ENCODE assay signal across 30 mouse cellular contexts in the genomic region with DNA sequence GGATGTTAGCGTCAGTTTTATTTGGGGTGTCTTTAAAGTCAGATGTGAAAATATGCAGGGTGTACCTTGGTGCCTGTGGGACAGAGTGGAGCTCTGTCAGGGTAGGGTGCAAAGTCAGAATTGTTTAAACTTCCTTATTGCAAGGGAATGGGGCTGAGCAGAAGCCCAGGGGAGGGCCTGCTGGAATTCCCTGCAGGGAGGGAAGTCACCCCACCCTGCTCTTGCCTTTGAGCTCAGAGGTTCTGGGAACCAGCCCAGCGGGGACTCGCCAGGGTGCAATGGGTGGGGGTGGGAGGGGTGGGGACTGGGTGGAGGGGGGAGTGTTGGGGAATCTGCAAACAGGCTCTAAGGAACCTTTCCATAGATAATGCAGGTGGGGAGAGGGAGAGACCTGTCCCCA.
A peak's percentile ranks its signal among the peaks of the same experiment; 100 is the strongest.
DNase-seq lines count a peak whose midpoint lies in the region; ATAC-seq and TF ChIP-seq lines count a peak whose summit lies in the region.
"Had no signal": no experiment of that assay in that cellular context is flagged by ENCODE, and none has a peak within 500 bp of the region (broad histone marks: within the 10 kb centered on the region; RNA-seq: fewer than 3 reads in every experiment).

No protein-coding gene starts in this region.

- no peak for TF ChIP-seq CTCF in intestine, postnatal 0 days (IDR thresholded peaks at IDR 0.05; ENCODE audit: low read depth)
- no peak for TF ChIP-seq CTCF in stomach, postnatal 0 days (IDR thresholded peaks at IDR 0.05; ENCODE audit: low read depth)

- peak; percentile 90 for ATAC-seq in intestine, postnatal 0 days
- ATAC-seq in stomach, postnatal 0 days (ENCODE audit: low FRiP score, low TSS enrichment), result no peak
- no peak for ATAC-seq in erythroid progenitor cell, adult 5-6 weeks (replicated peaks; ENCODE audit: low FRiP score, poor library complexity, severe bottlenecking)
- ATAC-seq in monocyte, adult 5-6 weeks (replicated peaks; ENCODE audit: insufficient number of reproducible peaks, low FRiP score, low TSS enrichment, poor library complexity, severe bottlenecking), result no peak
- ATAC-seq: activated CD4-positive, CD25-positive, alpha-beta regulatory T cell, adult 4 months; forebrain, embryonic 14.5 days; midbrain, embryonic 15.5 days had no signal

- H3K36me3 ChIP-seq in ES-E14 (ENCODE audit: control insufficient read depth, insufficient read depth, low read length, poor library complexity, severe bottlenecking), result no peaks in the 10 kb centered on the region; the same call in 1 of the 2 replicates
- no peaks in the 10 kb centered on the region for H3K36me3 ChIP-seq in intestine, postnatal 0 days (ENCODE audit: control insufficient read depth, insufficient read depth)
- no peaks in the 10 kb centered on the region for H3K36me3 ChIP-seq in stomach, postnatal 0 days (ENCODE audit: control insufficient read depth, insufficient read depth, low read length)
- H3K36me3 ChIP-seq: embryonic facial prominence, embryonic 10.5 days; embryonic facial prominence, embryonic 15.5 days; heart, embryonic 12.5 days; hindbrain, embryonic 13.5 days; limb, embryonic 12.5 days; liver, embryonic 15.5 days; midbrain, embryonic 10.5 days; midbrain, embryonic 15.5 days had no signal

- in situ Hi-C loops in ES-E14 (cut with MboI; ENCODE audit: low sequenced_read_pairs in 2 of 2, unreplicated experiment in 2 of 2), result no loop called here

- no peak overlapping the region for H3K4me2 ChIP-seq in intestine, postnatal 0 days (replicated peaks; ENCODE audit: low read depth)
- no peak overlapping the region for H3K4me2 ChIP-seq in stomach, postnatal 0 days (replicated peaks; ENCODE audit: low read depth)
- H3K4me2 ChIP-seq: embryonic facial prominence, embryonic 15.5 days; heart, embryonic 12.5 days; hindbrain, embryonic 13.5 days; limb, embryonic 12.5 days; liver, embryonic 15.5 days; midbrain, embryonic 15.5 days had no signal

- TF ChIP-seq EP300 in stomach, postnatal 0 days (optimal IDR thresholded peaks at IDR 0.05), result no peak

- peak overlapping the region; percentile 15; the same call in 1 of the 2 replicates for H3K27ac ChIP-seq in ES-E14 (ENCODE audit: insufficient read depth, low read depth, low read length, poor library complexity, severe bottlenecking)
- H3K27ac ChIP-seq in intestine, postnatal 0 days (ENCODE audit: low read depth, low read length), result no peak overlapping the region
- no peak overlapping the region for H3K27ac ChIP-seq in stomach, postnatal 0 days (replicated peaks)
- H3K27ac ChIP-seq: embryonic facial prominence, embryonic 10.5 days; embryonic facial prominence, embryonic 15.5 days; heart, adult 2 months; hindbrain, embryonic 13.5 days; limb, embryonic 12.5 days; liver, embryonic 15.5 days; midbrain, embryonic 10.5 days; midbrain, embryonic 15.5 days had no signal

- H3K27me3 ChIP-seq in intestine, postnatal 0 days (replicated peaks; ENCODE audit: control insufficient read depth, insufficient read depth, low read length), result no peaks in the 10 kb centered on the region
- no peaks in the 10 kb centered on the region for H3K27me3 ChIP-seq in stomach, postnatal 0 days (ENCODE audit: control insufficient read depth, insufficient read depth, low read length)
- H3K27me3 ChIP-seq: CH12.LX; embryonic facial prominence, embryonic 15.5 days; heart, embryonic 12.5 days; hindbrain, embryonic 13.5 days; limb, embryonic 12.5 days; liver, embryonic 15.5 days; midbrain, embryonic 15.5 days had no signal

- no peak overlapping the region for H3K9ac ChIP-seq in ES-E14 (ENCODE audit: insufficient read depth, low read depth, low read length, poor library complexity, severe bottlenecking)
- H3K9ac ChIP-seq in intestine, postnatal 0 days (ENCODE audit: low read depth, low read length), result no peak overlapping the region
- no peak overlapping the region for H3K9ac ChIP-seq in stomach, postnatal 0 days (ENCODE audit: low read length)
- H3K9ac ChIP-seq: embryonic facial prominence, embryonic 15.5 days; heart, embryonic 12.5 days; hindbrain, embryonic 13.5 days; limb, embryonic 12.5 days; liver, embryonic 15.5 days; midbrain, embryonic 15.5 days had no signal

- H3K4me1 ChIP-seq in ES-E14 (ENCODE audit: control insufficient read depth in 2 of 2, insufficient read depth in 2 of 2, low read length in 2 of 2, poor library complexity in 1 of 2), result peaks cover 5 to 27% of the 10 kb centered on the region in 2 experiments; a peak in 3 of 4 replicates
- H3K4me1 ChIP-seq in intestine, postnatal 0 days (replicated peaks; ENCODE audit: control insufficient read depth, insufficient read depth, low read length), result peaks cover 3% of the 10 kb centered on the region; the same call in 1 of the 2 replicates
- no peaks in the 10 kb centered on the region for H3K4me1 ChIP-seq in stomach, postnatal 0 days (replicated peaks; ENCODE audit: control insufficient read depth, insufficient read depth)
- H3K4me1 ChIP-seq: embryonic facial prominence, embryonic 15.5 days; hindbrain, embryonic 13.5 days; limb, embryonic 12.5 days; liver, embryonic 15.5 days; midbrain, embryonic 15.5 days had no signal

- DNase-seq in kidney, postnatal 10 days, result peak; percentile 15
- DNase-seq in kidney, adult 9 months, result no peak
- DNase-seq in ES-E14 (ENCODE audit: low read depth, low spot score), result no peak
- peak; percentile 30 for DNase-seq in stomach, postnatal 0 days (ENCODE audit: low spot score)
- DNase-seq: adrenal gland, adult 2 months; adrenal gland, postnatal 36 days; cerebellum, adult 2 months; cerebellum, postnatal 25 days; gastrocnemius, postnatal 36 days; heart, adult 2 months; heart, postnatal 4 days; kidney, adult 8-10 months; kidney, postnatal 14 days; right cerebral cortex, postnatal 25 days; spleen, adult 18-20 months; thymus, postnatal 14 days had no signal

- no peak overlapping the region for H3K4me3 ChIP-seq in ES-E14 (ENCODE audit: insufficient read depth in 1 of 2, low read depth in 1 of 2, low read length in 2 of 2, poor library complexity in 1 of 2, severe bottlenecking in 1 of 2)
- H3K4me3 ChIP-seq in intestine, postnatal 0 days (ENCODE audit: low read depth, low read length), result no peak overlapping the region
- no peak overlapping the region for H3K4me3 ChIP-seq in stomach, postnatal 0 days (ENCODE audit: low read depth, low read length)
- H3K4me3 ChIP-seq: embryonic facial prominence, embryonic 10.5 days; embryonic facial prominence, embryonic 15.5 days; heart, adult 2 months; heart, embryonic 12.5 days; hindbrain, embryonic 13.5 days; limb, embryonic 12.5 days; liver, embryonic 15.5 days; midbrain, embryonic 10.5 days; midbrain, embryonic 15.5 days had no signal

- no peaks in the 10 kb centered on the region for H3K9me3 ChIP-seq in ES-E14 (ENCODE audit: control insufficient read depth, insufficient read depth, low read depth, low read length)
- H3K9me3 ChIP-seq in intestine, postnatal 0 days (ENCODE audit: control insufficient read depth), result no peaks in the 10 kb centered on the region
- no peaks in the 10 kb centered on the region for H3K9me3 ChIP-seq in stomach, postnatal 0 days (ENCODE audit: control insufficient read depth, low read length)
- H3K9me3 ChIP-seq: embryonic facial prominence, embryonic 10.5 days; embryonic facial prominence, embryonic 15.5 days; heart, embryonic 12.5 days; hindbrain, embryonic 13.5 days; limb, embryonic 12.5 days; liver, embryonic 15.5 days; midbrain, embryonic 10.5 days; midbrain, embryonic 15.5 days had no signal

- WGBS in intestine, postnatal 0 days, result 15% methylated on average over 3 of the region's 3 CpGs
- 12% methylated on average over 3 of the region's 3 CpGs for WGBS in stomach, postnatal 0 days

TF ChIP-seq in ES-E14, 5 proteins besides CTCF, POLR2A, EP300 and RAD21:
- TF ChIP-seq ZC3H11A (IDR thresholded peaks at IDR 0.05; ENCODE audit: borderline replicate concordance, low read depth, low read length) (no peak), ZNF384 (IDR thresholded peaks at IDR 0.05; ENCODE audit: low read depth, low read length) (no peak), HCFC1 (IDR thresholded peaks at IDR 0.05; ENCODE audit: borderline replicate concordance, insufficient read depth, low read length) (no peak), MAFK (IDR thresholded peaks at IDR 0.05; ENCODE audit: insufficient read depth, low read depth, low read length) (no peak), CHD2 (IDR thresholded peaks at IDR 0.05; ENCODE audit: low read depth, low read length) (no peak)
TF ChIP-seq in ES-E14: peak in this region for 0.

Comparison
In these comparisons a context has a peak if more than half of its experiments do, and no peak if none do; other contexts are left out.
1. DNase-seq: peak in kidney, postnatal 10 days (single experiment) and stomach, postnatal 0 days (single experiment); none in kidney, adult 9 months (single experiment) and ES-E14 (single experiment).